ENCODE assay signal across 9 mouse cellular contexts in the genomic region with DNA sequence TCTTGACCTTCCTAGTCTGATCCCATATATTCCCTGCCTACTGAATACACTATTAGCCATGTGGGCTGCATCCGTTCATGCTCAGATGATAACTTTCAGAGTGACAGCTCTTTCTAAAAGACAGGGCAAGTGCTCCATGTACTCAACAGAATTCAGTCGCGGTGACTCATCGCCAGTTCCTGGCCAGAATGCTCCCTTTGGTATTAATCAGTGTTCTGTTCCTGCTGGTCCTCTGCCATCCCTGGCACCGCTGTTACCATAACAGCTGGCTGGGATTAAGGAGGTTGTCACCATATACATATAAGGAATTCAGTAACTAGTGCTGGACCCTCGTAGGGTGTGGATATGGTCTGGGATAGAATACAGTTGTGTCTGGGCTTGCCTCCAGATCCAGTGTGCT. TPM values are rescaled to one million over a fixed set of nuclear protein-coding genes. Genes with fewer than 3 reads are reported as not detected.
DNase-seq lines count a peak whose midpoint lies in the region; ATAC-seq and TF ChIP-seq lines count a peak whose summit lies in the region.
"Had no signal": no experiment of that assay in that cellular context is flagged by ENCODE, and none has a peak within 500 bp of the region (broad histone marks: within the 10 kb centered on the region; RNA-seq: fewer than 3 reads in every experiment).

No protein-coding gene starts in this region.

- no peak overlapping the region for H3K27ac ChIP-seq in kidney, adult 2 months (ENCODE audit: insufficient read depth, low read depth, low read length)
- peak overlapping the region; percentile 36 for H3K27ac ChIP-seq in embryonic facial prominence, embryonic 15.5 days (replicated peaks)
- H3K27ac ChIP-seq in hindbrain, embryonic 13.5 days, result no peak overlapping the region

- no peak overlapping the region for H3ac ChIP-seq in myocyte (ENCODE audit: control insufficient read depth, insufficient read length)

- H3K9me3 ChIP-seq in embryonic facial prominence, embryonic 15.5 days (replicated peaks), result no peaks in the 10 kb centered on the region
- H3K9me3 ChIP-seq in hindbrain, embryonic 13.5 days, result no peaks in the 10 kb centered on the region

- TF ChIP-seq CTCF in kidney, adult 2 months (conservative IDR thresholded peaks at IDR 0.05; ENCODE audit: insufficient read depth, insufficient read length, low read depth, low read length), result no peak

- 74% methylated on average over 6 of the region's 6 CpGs for WGBS in kidney, adult 2 months
- WGBS in embryonic facial prominence, embryonic 15.5 days, result 34% methylated on average over 6 of the region's 6 CpGs
- 89% methylated on average over 6 of the region's 6 CpGs for WGBS in hindbrain, embryonic 13.5 days

- intact Hi-C loops in heart, postnatal 14 days (cut with DNase I), result no loop called here

- no peaks in the 10 kb centered on the region for H3K79me2 ChIP-seq in myocyte (ENCODE audit: control insufficient read depth, insufficient read depth)

- H3K9ac ChIP-seq in embryonic facial prominence, embryonic 15.5 days, result no peak overlapping the region
- no peak overlapping the region for H3K9ac ChIP-seq in hindbrain, embryonic 13.5 days

- no peaks in the 10 kb centered on the region for H3K36me3 ChIP-seq in kidney, adult 2 months (ENCODE audit: control insufficient read depth, insufficient read depth, low read length)
- no peaks in the 10 kb centered on the region for H3K36me3 ChIP-seq in embryonic facial prominence, embryonic 15.5 days
- no peaks in the 10 kb centered on the region for H3K36me3 ChIP-seq in myocyte (ENCODE audit: control insufficient read depth, insufficient read depth)
- H3K36me3 ChIP-seq in hindbrain, embryonic 13.5 days, result no peaks in the 10 kb centered on the region

- no peak overlapping the region for H3K4me2 ChIP-seq in embryonic facial prominence, embryonic 15.5 days (replicated peaks)
- H3K4me2 ChIP-seq in myocyte (ENCODE audit: low read depth), result peak overlapping the region; percentile 44
- H3K4me2 ChIP-seq in hindbrain, embryonic 13.5 days, result no peak overlapping the region

- peak; percentile 3 for DNase-seq in kidney, adult 18-20 months
- DNase-seq in kidney, adult 2 months, result no peak
- peak; percentile 82 to 84 for DNase-seq in heart, postnatal 14 days
- DNase-seq in cerebellum, postnatal 25 days, result no peak

- no peak for TF ChIP-seq POLR2A in kidney, adult 2 months (IDR thresholded peaks at IDR 0.05; ENCODE audit: low read depth, low read length)
- TF ChIP-seq POLR2A in myocyte (IDR thresholded peaks at IDR 0.05; ENCODE audit: insufficient read length, low read depth), result no peak

- no peaks in the 10 kb centered on the region for H3K27me3 ChIP-seq in kidney, adult 2 months (replicated peaks; ENCODE audit: control insufficient read depth, insufficient read depth, low read length)
- H3K27me3 ChIP-seq in embryonic facial prominence, embryonic 15.5 days, result no peaks in the 10 kb centered on the region
- H3K27me3 ChIP-seq in myocyte (ENCODE audit: control insufficient read depth, insufficient read depth, insufficient read length), result no peaks in the 10 kb centered on the region
- no peaks in the 10 kb centered on the region for H3K27me3 ChIP-seq in hindbrain, embryonic 13.5 days
- H3K27me3 ChIP-seq: CH12.LX had no signal

- H3K4me3 ChIP-seq in kidney, adult 2 months (ENCODE audit: insufficient read depth, low read depth, low read length), result no peak overlapping the region
- H3K4me3 ChIP-seq in embryonic facial prominence, embryonic 15.5 days (replicated peaks), result no peak overlapping the region
- no peak overlapping the region for H3K4me3 ChIP-seq in myocyte
- no peak overlapping the region for H3K4me3 ChIP-seq in hindbrain, embryonic 13.5 days

- H3K4me1 ChIP-seq in kidney, adult 2 months (ENCODE audit: control insufficient read depth, insufficient read depth, low read length), result no peaks in the 10 kb centered on the region
- H3K4me1 ChIP-seq in embryonic facial prominence, embryonic 15.5 days, result peaks cover 28% of the 10 kb centered on the region
- H3K4me1 ChIP-seq in hindbrain, embryonic 13.5 days (replicated peaks), result peaks cover 23% of the 10 kb centered on the region

- ATAC-seq in embryonic facial prominence, embryonic 15.5 days (ENCODE audit: insufficient number of reproducible peaks, low FRiP score, low TSS enrichment, low read depth), result peak; percentile 85
- ATAC-seq in erythroblast, adult 5-6 weeks (replicated peaks; ENCODE audit: low FRiP score, poor library complexity, severe bottlenecking), result no peak
- ATAC-seq in hindbrain, embryonic 13.5 days (ENCODE audit: low FRiP score), result no peak

TF ChIP-seq in myocyte, 11 proteins besides CTCF, POLR2A, EP300 and RAD21:
- TF ChIP-seq CEBPB (IDR thresholded peaks at IDR 0.05; ENCODE audit: insufficient read depth, poor library complexity, severe bottlenecking) (no peak), POLR2AphosphoS2 (IDR thresholded peaks at IDR 0.05; ENCODE audit: insufficient read length, low read depth) (no peak), REST (IDR thresholded peaks at IDR 0.05; ENCODE audit: insufficient read depth, insufficient read length) (no peak), E2F4 (IDR thresholded peaks at IDR 0.05; ENCODE audit: insufficient read depth) (no peak), MYOD1 (IDR thresholded peaks at IDR 0.05; ENCODE audit: control insufficient read depth in 1 of 3, insufficient read length in 2 of 3, low read depth in 2 of 3) (peak in 2 of 3 experiments; percentile 60 to 75), TCF3 (IDR thresholded peaks at IDR 0.05; ENCODE audit: insufficient read length, low read depth) (no peak), MYOG (IDR thresholded peaks at IDR 0.05; ENCODE audit: control insufficient read depth in 1 of 3, insufficient read depth in 1 of 3, insufficient read length in 2 of 3, low read depth in 2 of 3) (peak in 2 of 3 experiments; percentile 2 to 43), MAX (IDR thresholded peaks at IDR 0.05; ENCODE audit: low read depth) (no peak), TCF12 (IDR thresholded peaks at IDR 0.05; ENCODE audit: insufficient read depth, poor library complexity, severe bottlenecking) (no peak), USF1 (IDR thresholded peaks at IDR 0.05; ENCODE audit: low read depth) (no peak), SRF (IDR thresholded peaks at IDR 0.05; ENCODE audit: control insufficient read depth, insufficient read length, low read depth) (peak; percentile 86)

RNA-seq across cellular contexts. Expression of a gene that starts 23.7 kb away (rescaled TPM):
- polyA plus RNA-seq in kidney, adult 2 months (2012; rRNA removed), result 8.4 and 9.7 TPM in 2 replicates
- polyA plus RNA-seq in embryonic facial prominence, embryonic 15.5 days (2015; fragmentation: Nextera tagmentation; extraction: Ambion mirVana), result 17.8 and 18.6 TPM in 2 replicates
- total RNA-seq in heart, postnatal 14 days (2021), result 1 to 10 TPM; 6.9 to 9.7 TPM
- polyA plus RNA-seq in myocyte (2012; fragmentation: generic; extraction: Trizol), result 0.08 TPM
- total RNA-seq in erythroblast, adult 5-6 weeks (2015; ENCODE audit: low replicate concordance), result not detected in 2 replicates
- total RNA-seq in erythroblast, adult 5-6 weeks (2017; ENCODE audit: low replicate concordance), result 0.14 and 1.4 TPM in 2 replicates
- 2.3 and 2.4 TPM in 2 replicates for polyA plus RNA-seq in hindbrain, embryonic 13.5 days (2015; fragmentation: Nextera tagmentation; extraction: Ambion mirVana)

Comparison
In these comparisons a context has a peak if more than half of its experiments do, and no peak if none do; other contexts are left out.
1. DNase-seq: peak in kidney, adult 18-20 months (single experiment) and heart, postnatal 14 days (2 of 2); none in kidney, adult 2 months (single experiment) and cerebellum, postnatal 25 days (0 of 2).